In the genomic region with DNA sequence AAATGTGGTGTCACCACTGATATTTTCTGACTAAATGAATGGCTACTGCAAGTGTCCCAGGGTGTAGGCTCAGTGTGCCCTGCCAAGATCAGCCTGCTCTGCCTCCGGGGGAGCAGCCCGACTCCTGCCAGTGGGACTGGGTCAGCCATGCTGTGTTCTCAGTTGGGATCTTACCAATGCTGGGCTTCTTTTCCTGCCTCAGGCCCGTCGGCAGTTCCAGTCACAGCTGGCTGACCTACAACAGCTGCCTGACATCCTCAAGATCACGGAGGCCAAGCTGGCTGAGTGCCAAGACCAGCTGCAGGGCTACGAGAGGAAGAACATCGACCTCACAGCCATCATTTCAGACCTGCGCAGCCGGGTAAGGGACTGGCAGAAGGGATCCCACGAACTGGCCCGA, we compare ENCODE assay signal across 8 mouse cellular contexts. TPM values are rescaled to one million over a fixed set of nuclear protein-coding genes. Genes with fewer than 3 reads are reported as not detected.
DNase-seq lines count a peak whose midpoint lies in the region; ATAC-seq lines count a peak whose summit lies in the region.

No protein-coding gene starts in this region.

- H3K36me3 ChIP-seq in forebrain, embryonic 14.5 days (ENCODE audit: control insufficient read depth, insufficient read depth, low read length): peaks cover 95% of the 10 kb centered on the region
- peaks cover 90% of the 10 kb centered on the region for H3K36me3 ChIP-seq in forebrain, embryonic 13.5 days (ENCODE audit: poor library complexity, severe bottlenecking)

- intact Hi-C loops in gastrocnemius, postnatal 36 days (cut with DNase I): no loop called here
- intact Hi-C loops in left cerebral cortex, postnatal 14 days (cut with DNase I): loop anchor here (10.0 kb wide), 1 partner anchor 403 kb away; no protein-coding TSS in a partner anchor

- H3K4me2 ChIP-seq in forebrain, embryonic 14.5 days (ENCODE audit: low read length): no peak overlapping the region
- H3K4me2 ChIP-seq in forebrain, embryonic 13.5 days: no peak overlapping the region

- no peaks in the 10 kb centered on the region for H3K27me3 ChIP-seq in forebrain, embryonic 14.5 days (replicated peaks; ENCODE audit: control insufficient read depth, insufficient read depth, low read length)
- H3K27me3 ChIP-seq in forebrain, embryonic 13.5 days: no peaks in the 10 kb centered on the region

- H3K9me3 ChIP-seq in forebrain, embryonic 14.5 days (replicated peaks; ENCODE audit: control insufficient read depth, low read length): no peaks in the 10 kb centered on the region
- H3K9me3 ChIP-seq in forebrain, embryonic 13.5 days (replicated peaks): no peaks in the 10 kb centered on the region

- H3K4me3 ChIP-seq in forebrain, embryonic 14.5 days (ENCODE audit: low read depth, low read length): no peak overlapping the region
- H3K4me3 ChIP-seq in forebrain, embryonic 13.5 days: no peak overlapping the region

- no peak overlapping the region for H3K27ac ChIP-seq in forebrain, embryonic 14.5 days (ENCODE audit: low read depth, low read length)
- no peak overlapping the region for H3K27ac ChIP-seq in forebrain, embryonic 13.5 days

- 72% methylated on average over 11 of the region's 11 CpGs for WGBS in forebrain, embryonic 14.5 days
- 77% methylated on average over 11 of the region's 11 CpGs for WGBS in forebrain, embryonic 13.5 days

- no peak overlapping the region for H3K9ac ChIP-seq in forebrain, embryonic 14.5 days (ENCODE audit: low read length)
- H3K9ac ChIP-seq in forebrain, embryonic 13.5 days: no peak overlapping the region

- peak; percentile 4 for DNase-seq in forebrain, embryonic 14.5 days (ENCODE audit: low spot score)
- peak; percentile 16 for DNase-seq in thymus, postnatal 25 days
- no peak for DNase-seq in thymus, postnatal 14 days
- DNase-seq in gastrocnemius, postnatal 36 days: peak; percentile 69 to 74
- peak; percentile 19 to 32 for DNase-seq in left cerebral cortex, postnatal 14 days (ENCODE audit: low spot score in 2 of 2)
- DNase-seq in right cerebral cortex, postnatal 10 days (ENCODE audit: low spot score in 2 of 2): peak; percentile 45

- no peak for ATAC-seq in forebrain, embryonic 14.5 days
- ATAC-seq in forebrain, embryonic 13.5 days: no peak
- no peak for ATAC-seq in granulocyte monocyte progenitor cell, adult 5-6 weeks (replicated peaks; ENCODE audit: poor library complexity, severe bottlenecking)

- H3K4me1 ChIP-seq in forebrain, embryonic 14.5 days (ENCODE audit: control insufficient read depth, insufficient read depth, low read length): no peaks in the 10 kb centered on the region
- H3K4me1 ChIP-seq in forebrain, embryonic 13.5 days: no peaks in the 10 kb centered on the region

RNA-seq across cellular contexts. Expression of a gene that starts 13.2 kb away (rescaled TPM):
- polyA plus RNA-seq in forebrain, embryonic 14.5 days (2014; fragmentation: Nextera tagmentation; extraction: Ambion mirVana): 54.0 and 63.3 TPM in 2 replicates
- 82.5 and 83.3 TPM in 2 replicates for polyA plus RNA-seq in forebrain, embryonic 13.5 days (2015; fragmentation: Nextera tagmentation; extraction: Ambion mirVana)
- 10 to 100 TPM; 20.6 to 21.7 TPM for total RNA-seq in gastrocnemius, postnatal 36 days (2021)
- 10 to 100 TPM; 35.9 to 37.4 TPM for total RNA-seq in left cerebral cortex, postnatal 14 days (2021)
- total RNA-seq in granulocyte monocyte progenitor cell, adult 5-6 weeks (2014; fragmentation: Nextera tagmentation): 36.5 and 38.7 TPM in 2 replicates
- 89.0 and 139 TPM in 2 replicates for total RNA-seq in granulocyte monocyte progenitor cell, adult 5-6 weeks (2017)

RNA-seq across cellular contexts. Expression of a gene that starts 33.0 kb away (rescaled TPM):
- 36.4 and 43.6 TPM in 2 replicates for polyA plus RNA-seq in forebrain, embryonic 14.5 days (2014; fragmentation: Nextera tagmentation; extraction: Ambion mirVana)
- polyA plus RNA-seq in forebrain, embryonic 13.5 days (2015; fragmentation: Nextera tagmentation; extraction: Ambion mirVana): 77.4 and 91.8 TPM in 2 replicates
- 10 to 100 TPM; 10.2 to 11.1 TPM for total RNA-seq in gastrocnemius, postnatal 36 days (2021)
- total RNA-seq in left cerebral cortex, postnatal 14 days (2021): 10 to 100 TPM; 92.6 to 95.3 TPM
- 56.8 and 92.7 TPM in 2 replicates for total RNA-seq in granulocyte monocyte progenitor cell, adult 5-6 weeks (2014; fragmentation: Nextera tagmentation)
- total RNA-seq in granulocyte monocyte progenitor cell, adult 5-6 weeks (2017): 96.9 and 104 TPM in 2 replicates

RNA-seq across cellular contexts. Expression of a gene that starts 43.3 kb away (rescaled TPM):
- polyA plus RNA-seq in forebrain, embryonic 14.5 days (2014; fragmentation: Nextera tagmentation; extraction: Ambion mirVana): 310 and 312 TPM in 2 replicates
- 157 and 178 TPM in 2 replicates for polyA plus RNA-seq in forebrain, embryonic 13.5 days (2015; fragmentation: Nextera tagmentation; extraction: Ambion mirVana)
- 10 to 100 TPM; 42.0 to 55.4 TPM for total RNA-seq in gastrocnemius, postnatal 36 days (2021)
- 1,000 to 10,000 TPM in 1 of 2 experiments, 100 to 1,000 TPM in 1; 952 to 1,021 TPM for total RNA-seq in left cerebral cortex, postnatal 14 days (2021)
- total RNA-seq in granulocyte monocyte progenitor cell, adult 5-6 weeks (2014; fragmentation: Nextera tagmentation): 63.5 and 99.0 TPM in 2 replicates
- total RNA-seq in granulocyte monocyte progenitor cell, adult 5-6 weeks (2017): 118 and 129 TPM in 2 replicates

RNA-seq across cellular contexts. Expression of a gene that starts 53.0 kb away (rescaled TPM):
- 3.1 and 3.9 TPM in 2 replicates for polyA plus RNA-seq in forebrain, embryonic 14.5 days (2014; fragmentation: Nextera tagmentation; extraction: Ambion mirVana)
- 5.8 and 7.7 TPM in 2 replicates for polyA plus RNA-seq in forebrain, embryonic 13.5 days (2015; fragmentation: Nextera tagmentation; extraction: Ambion mirVana)
- total RNA-seq in gastrocnemius, postnatal 36 days (2021): 1 to 10 TPM; 5.4 to 5.7 TPM
- total RNA-seq in left cerebral cortex, postnatal 14 days (2021): 1 to 10 TPM; 5.2 to 7.2 TPM
- 15.2 and 20.0 TPM in 2 replicates for total RNA-seq in granulocyte monocyte progenitor cell, adult 5-6 weeks (2014; fragmentation: Nextera tagmentation)
- 4.5 and 6.7 TPM in 2 replicates for total RNA-seq in granulocyte monocyte progenitor cell, adult 5-6 weeks (2017)

Comparison
In these comparisons a context has a peak if more than half of its experiments do, and no peak if none do; other contexts are left out.
1. RNA of a gene that starts 33.0 kb away (total RNA-seq): 56.8 to 104 TPM in granulocyte monocyte progenitor cell, adult 5-6 weeks and 92.6 to 95.3 TPM in left cerebral cortex, postnatal 14 days; 10.2 to 11.1 TPM in gastrocnemius, postnatal 36 days; every median in the first group is over 4 times any median in the second.
2. RNA of a gene that starts 43.3 kb away (total RNA-seq): 952 to 1,021 TPM in left cerebral cortex, postnatal 14 days; 63.5 to 129 TPM in granulocyte monocyte progenitor cell, adult 5-6 weeks and 42.0 to 55.4 TPM in gastrocnemius, postnatal 36 days; every median in the first group is over 4 times any median in the second.